Mouse (Mus musculus) CH12.LX (cell line): ENCODE measurements at regions not wholly inside any gene's neighbourhood (a gene's known extent, or its start where the extent isn't known, plus 50 kb on each side); places are given as distances from the start of the nearest gene placed in this dataset.
"Not testable (repeated sequence)": the region's sequence is repeated elsewhere in the genome, so short reads cannot be mapped to it uniquely, and the experiment has no call there.

Experiments used
- DNase-seq: peaks from one replicate; pipeline ENCODE4 v3.0.0-alpha.2; 2013; ENCODE audit errors: extremely low read depth
- H3K27ac ChIP-seq: 2 replicates; pipeline ENCODE4 v1.5.1; 2012; ENCODE audit warnings: low read depth, mild to moderate bottlenecking, control low read depth, moderate library complexity; ENCODE audit not compliant: insufficient read depth
- H3K27me3 ChIP-seq: replicated peaks from 2 replicates; pipeline ENCODE3; 2012; ENCODE audit warnings: inconsistent platforms
- H3K36me3 ChIP-seq, 2 experiments: replicated peaks in 1 of 2; 2 replicates each; pipeline versions ENCODE3 to v1.6.1; 2012; ENCODE audit warnings: inconsistent platforms in 1 of 2, low read length in 1 of 2, mild to moderate bottlenecking in 1 of 2, mixed read lengths in 1 of 2, moderate library complexity in 1 of 2; ENCODE audit not compliant: control insufficient read depth in 1 of 2, insufficient read depth in 1 of 2
- H3K4me1 ChIP-seq, 2 experiments: 2 replicates each; pipeline ENCODE4 v1.6.1; 2012; ENCODE audit warnings: inconsistent platforms in 1 of 2, moderate library complexity in 1 of 2; ENCODE audit not compliant: insufficient read depth in 2 of 2, control insufficient read depth in 1 of 2
- H3K4me2 ChIP-seq: 2 replicates; pipeline ENCODE4 v1.6.1; 2012; ENCODE audit warnings: low read depth, mild to moderate bottlenecking, control low read depth; ENCODE audit not compliant: poor library complexity, insufficient read depth, severe bottlenecking
- H3K4me3 ChIP-seq, 3 experiments: fragments of 150-350 bp in 1 of 3; sonication (generic) in 1 of 3; replicated peaks in 1 of 3; 2 replicates each; pipeline versions ENCODE3 to v1.5.1; 2011 to 2012; ENCODE audit warnings: low read depth in 2 of 3, low read length in 2 of 3, mild to moderate bottlenecking in 2 of 3, moderate library complexity in 2 of 3, control low read depth in 1 of 3, improper control_type of control experiment in 1 of 3, inconsistent platforms in 1 of 3, mixed read lengths in 1 of 3; ENCODE audit not compliant: poor library complexity in 1 of 3
- H3K79me2 ChIP-seq: replicated peaks from 2 replicates; pipeline ENCODE4 v1.6.1; 2012; ENCODE audit warnings: mild to moderate bottlenecking, moderate library complexity; ENCODE audit not compliant: control insufficient read depth, poor library complexity, insufficient read depth, severe bottlenecking; ENCODE audit errors: extremely low read depth
- H3K9ac ChIP-seq: 2 replicates; pipeline ENCODE4 v1.6.1; 2012; ENCODE audit warnings: low read depth, mild to moderate bottlenecking, control low read depth, moderate library complexity; ENCODE audit not compliant: insufficient read depth
- H3K9me3 ChIP-seq: replicated peaks from 2 replicates; pipeline ENCODE3; 2012; ENCODE audit warnings: low read length, inconsistent platforms, mixed read lengths
- CHD1 ChIP-seq: IDR thresholded peaks from 2 replicates; pipeline ENCODE4 v1.6.1; 2012; ENCODE audit warnings: low read depth, low read length, improper control_type of control experiment, inconsistent platforms
- CHD2 ChIP-seq: IDR thresholded peaks from 2 replicates; pipeline ENCODE4 v1.6.1; 2011; ENCODE audit warnings: low read length, improper control_type of control experiment
- EP300 ChIP-seq: IDR thresholded peaks from 2 replicates; pipeline ENCODE4 v1.6.1; 2011; ENCODE audit warnings: low read length, improper control_type of control experiment
- IRF4 ChIP-seq: IDR thresholded peaks from 2 replicates; pipeline ENCODE4 v1.6.1; 2014; ENCODE audit warnings: low read depth, mild to moderate bottlenecking, inconsistent platforms, low read length, improper control_type of control experiment
- MAFK ChIP-seq: IDR thresholded peaks from 2 replicates; pipeline ENCODE4 v1.6.1; 2011; ENCODE audit warnings: low read length, improper control_type of control experiment; ENCODE audit not compliant: insufficient replicate concordance
- MAZ ChIP-seq: IDR thresholded peaks from 2 replicates; pipeline ENCODE4 v1.6.1; 2012; ENCODE audit warnings: low read depth, mild to moderate bottlenecking, inconsistent platforms, low read length, improper control_type of control experiment, moderate library complexity
- MEF2A ChIP-seq: IDR thresholded peaks from 2 replicates; pipeline ENCODE4 v1.6.1; 2014; ENCODE audit warnings: low read depth, mild to moderate bottlenecking, inconsistent platforms, low read length, improper control_type of control experiment, borderline replicate concordance
- MXI1 ChIP-seq: IDR thresholded peaks from 2 replicates; pipeline ENCODE4 v1.6.1; 2011; ENCODE audit warnings: mild to moderate bottlenecking, low read depth, low read length, improper control_type of control experiment
- MYC ChIP-seq: IDR thresholded peaks from 2 replicates; pipeline ENCODE4 v1.6.1; 2011; ENCODE audit warnings: low read depth, mild to moderate bottlenecking, improper control_type of control experiment, low read length
- RAD21 ChIP-seq: IDR thresholded peaks from 2 replicates; pipeline ENCODE4 v1.6.1; 2011; ENCODE audit warnings: low read depth, mild to moderate bottlenecking, low read length, improper control_type of control experiment, moderate library complexity
- ZC3H11A ChIP-seq: IDR thresholded peaks from 2 replicates; pipeline ENCODE4 v1.6.1; 2012; ENCODE audit warnings: low read depth, mild to moderate bottlenecking, inconsistent platforms, low read length, improper control_type of control experiment
- ZNF384 ChIP-seq: IDR thresholded peaks from 2 replicates; pipeline ENCODE4 v1.6.1; 2012; ENCODE audit warnings: low read depth, low read length, improper control_type of control experiment, inconsistent platforms
- dilution Hi-C: fragments of 300-500 bp; cut with MboI; formaldehyde crosslinking; loops from 2 replicates; pipeline ENCODE4 v1.14.3; 2020; ENCODE audit warnings: low sequenced_read_pairs; ENCODE audit not compliant: extremely low pct_unique_long_range_greater_than_20kb, extremely low pct_ligation_motif_present
- in situ Hi-C: fragments of 300-500 bp; cut with MboI; formaldehyde crosslinking; loops from 3 replicates; pipeline ENCODE4 v1.14.3; 2019; ENCODE audit warnings: low sequenced_read_pairs, low pct_ligation_motif_present, low pct_unique_long_range_greater_than_20kb, mixed read lengths

DNA sequence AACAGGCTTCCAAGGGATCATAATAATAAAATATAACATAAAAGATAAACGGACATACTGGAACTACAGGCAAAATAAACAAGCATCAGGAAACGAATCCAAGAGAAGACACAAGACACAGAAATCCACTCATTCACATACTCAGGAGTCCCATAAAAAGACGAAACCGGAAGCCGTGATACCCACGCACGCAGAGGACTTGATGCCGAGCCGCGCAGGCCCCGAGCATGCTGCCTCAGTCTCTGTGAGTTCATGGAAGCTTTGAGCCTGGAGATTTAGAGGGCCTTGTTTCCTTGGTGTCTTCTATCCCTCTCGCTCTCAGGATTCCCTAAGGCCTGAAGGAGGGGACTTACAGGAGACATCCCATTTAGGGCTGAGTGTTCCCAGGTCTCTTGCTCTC lies 57.3 kb upstream of the Dyrk2 start:
- no peak overlapping the region for H3K27ac ChIP-seq
- in situ Hi-C loops (no loop called here), dilution Hi-C loops (no loop called here)
- H3K4me3 ChIP-seq: no peak overlapping the region
- H3K9me3 ChIP-seq: no peaks in the 10 kb centered on the region
- DNase-seq: no peak
- H3K9ac ChIP-seq: no peak overlapping the region
- no peak for TF ChIP-seq ZC3H11A
- no peak overlapping the region for H3K4me2 ChIP-seq
- H3K4me1 ChIP-seq: no peaks in the 10 kb centered on the region
- no peaks in the 10 kb centered on the region for H3K36me3 ChIP-seq
- no peaks in the 10 kb centered on the region for H3K79me2 ChIP-seq
- H3K27me3 ChIP-seq: no peaks in the 10 kb centered on the region

DNA sequence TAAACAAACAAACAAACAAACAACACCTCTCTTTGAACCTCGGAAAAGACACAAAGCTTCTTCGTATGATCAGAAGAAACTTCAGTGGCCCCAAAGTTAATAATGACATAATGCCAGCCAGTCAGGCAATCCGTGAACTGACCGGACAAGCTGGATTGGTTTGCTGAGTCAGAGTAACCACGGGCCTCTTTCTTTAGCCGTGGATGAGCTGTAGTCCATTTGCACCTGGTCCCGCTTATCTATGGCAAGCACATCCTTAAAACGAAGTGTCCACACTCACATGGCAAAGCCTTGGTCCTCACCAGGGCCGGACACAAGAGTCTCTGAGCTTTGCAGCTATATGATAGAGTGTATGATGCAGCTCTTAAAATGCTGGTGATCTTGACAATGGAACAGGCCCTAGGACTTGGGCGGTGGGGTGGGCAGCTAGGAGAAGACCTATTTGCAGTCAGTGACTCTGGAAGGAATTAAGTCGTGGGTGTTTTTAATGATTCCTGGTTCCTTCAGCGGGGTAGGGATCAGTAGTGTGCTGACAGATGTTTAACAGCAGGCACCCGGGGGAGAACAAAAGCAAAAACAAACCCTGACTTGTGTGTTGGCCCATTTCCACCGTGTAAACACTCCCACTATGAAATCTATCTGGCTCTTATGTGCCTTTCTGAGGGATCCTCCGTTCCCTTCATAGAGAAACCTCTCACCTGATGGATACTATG lies 53.6 kb upstream of the Dyrk2 start:
- Histone ChIP-seq H3K4me3 (no peak overlapping the region), H3K79me2 (no peaks in the 10 kb centered on the region), H3K4me1 (no peaks in the 10 kb centered on the region), H3K27ac (no peak overlapping the region), H3K9me3 (no peaks in the 10 kb centered on the region), H3K27me3 (no peaks in the 10 kb centered on the region), H3K9ac (no peak overlapping the region), H3K4me2 (no peak overlapping the region), H3K36me3 (no peaks in the 10 kb centered on the region)
- no peak for DNase-seq
- dilution Hi-C loops: no loop called here
- in situ Hi-C loops: no loop called here
- TF ChIP-seq ZNF384 (no peak), MAFK (no peak), IRF4 (no peak), MAZ (no peak), RAD21 (no peak), MXI1 (no peak), CHD1 (no peak), MEF2A (no peak), EP300 (no peak), MYC (no peak), CHD2 (no peak)

DNA sequence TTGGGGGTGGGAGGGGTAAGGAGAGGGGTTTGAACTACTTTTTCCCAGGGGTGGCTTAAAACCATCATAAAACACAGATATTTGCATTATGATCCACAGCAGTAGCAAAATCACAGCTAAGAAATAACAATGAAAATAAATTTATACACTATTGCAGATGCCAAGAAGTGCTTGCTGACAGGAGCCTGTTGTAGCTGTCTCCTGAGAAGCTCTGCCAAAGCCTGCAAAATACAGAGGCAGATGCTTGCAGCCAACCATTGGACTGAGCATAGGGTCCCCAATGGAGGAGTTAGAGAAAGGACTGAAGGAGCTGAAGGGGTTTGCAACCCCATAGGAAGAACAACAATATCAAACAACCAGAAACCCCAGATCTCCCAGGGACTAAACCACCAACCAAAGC lies 52.1 kb upstream of the Dyrk2 start:
- dilution Hi-C loops, H3K27me3 ChIP-seq, H3K79me2 ChIP-seq, H3K9me3 ChIP-seq, H3K36me3 ChIP-seq, H3K9ac ChIP-seq, H3K4me1 ChIP-seq, H3K27ac ChIP-seq, H3K4me3 ChIP-seq, DNase-seq, in situ Hi-C loops, H3K4me2 ChIP-seq: not testable (repeated sequence)
